Mouse (Mus musculus): ENCODE results near the gene Pidd1. TPM values are rescaled to one million over a fixed set of nuclear protein-coding genes. Genes with fewer than 3 reads are reported as not detected.

The Pidd1 gene
- polyA plus RNA-seq, 1 experiment, result 1.9 TPM

GRCm38 (mm10) chr7:141476226-141476980 lies 32.6 kb upstream of the Pidd1 start:
- Histone ChIP-seq H3K27me3 (ENCODE audit: control insufficient read depth, insufficient read depth, insufficient read length) (no peaks in the 10 kb centered on the region), H3K79me2 (ENCODE audit: control insufficient read depth, insufficient read depth) (peaks cover 68% of the 10 kb centered on the region), H3K4me3 (peak overlapping the region; percentile 80), H3K36me3 (ENCODE audit: control insufficient read depth, insufficient read depth) (peaks cover 11% of the 10 kb centered on the region), H3ac (ENCODE audit: control insufficient read depth, insufficient read length) (peak overlapping the region; percentile 72), H3K4me2 (ENCODE audit: low read depth) (peak overlapping the region; percentile 95)
- TF ChIP-seq MYOG (IDR thresholded peaks at IDR 0.05; ENCODE audit: control insufficient read depth in 1 of 3, insufficient read depth in 1 of 3, insufficient read length in 2 of 3, low read depth in 2 of 3) (peak in 1 of 3 experiments; percentile 49), SRF (IDR thresholded peaks at IDR 0.05; ENCODE audit: control insufficient read depth, insufficient read length, low read depth) (no peak), USF1 (IDR thresholded peaks at IDR 0.05; ENCODE audit: low read depth) (no peak), MYOD1 (IDR thresholded peaks at IDR 0.05; ENCODE audit: control insufficient read depth in 1 of 3, insufficient read length in 2 of 3, low read depth in 2 of 3) (peak in 1 of 3 experiments; percentile 16), POLR2AphosphoS2 (IDR thresholded peaks at IDR 0.05; ENCODE audit: insufficient read length, low read depth) (no peak), REST (IDR thresholded peaks at IDR 0.05; ENCODE audit: insufficient read depth, insufficient read length) (no peak), E2F4 (IDR thresholded peaks at IDR 0.05; ENCODE audit: insufficient read depth) (no peak), MAX (IDR thresholded peaks at IDR 0.05; ENCODE audit: low read depth) (no peak), POLR2A (IDR thresholded peaks at IDR 0.05; ENCODE audit: insufficient read length, low read depth) (peak; percentile 47), TCF3 (IDR thresholded peaks at IDR 0.05; ENCODE audit: insufficient read length, low read depth) (no peak), TCF12 (IDR thresholded peaks at IDR 0.05; ENCODE audit: insufficient read depth, poor library complexity, severe bottlenecking) (no peak), CEBPB (IDR thresholded peaks at IDR 0.05; ENCODE audit: insufficient read depth, poor library complexity, severe bottlenecking) (no peak)

GRCm38 (mm10) chr7:141475805-141476158 lies 32.0 kb upstream of the Pidd1 start:
- no peak for TF ChIP-seq MYOG (IDR thresholded peaks at IDR 0.05; ENCODE audit: control insufficient read depth in 1 of 3, insufficient read depth in 1 of 3, insufficient read length in 2 of 3, low read depth in 2 of 3)
- no peak for TF ChIP-seq POLR2AphosphoS2 (IDR thresholded peaks at IDR 0.05; ENCODE audit: insufficient read length, low read depth)
- no peak for TF ChIP-seq REST (IDR thresholded peaks at IDR 0.05; ENCODE audit: insufficient read depth, insufficient read length)
- TF ChIP-seq USF1 (IDR thresholded peaks at IDR 0.05; ENCODE audit: low read depth), result no peak
- no peak for TF ChIP-seq E2F4 (IDR thresholded peaks at IDR 0.05; ENCODE audit: insufficient read depth)
- TF ChIP-seq TCF12 (IDR thresholded peaks at IDR 0.05; ENCODE audit: insufficient read depth, poor library complexity, severe bottlenecking), result no peak
- TF ChIP-seq TCF3 (IDR thresholded peaks at IDR 0.05; ENCODE audit: insufficient read length, low read depth), result no peak
- no peak for TF ChIP-seq MAX (IDR thresholded peaks at IDR 0.05; ENCODE audit: low read depth)
- TF ChIP-seq SRF (IDR thresholded peaks at IDR 0.05; ENCODE audit: control insufficient read depth, insufficient read length, low read depth), result no peak
- no peak for TF ChIP-seq POLR2A (IDR thresholded peaks at IDR 0.05; ENCODE audit: insufficient read length, low read depth)
- no peak for TF ChIP-seq MYOD1 (IDR thresholded peaks at IDR 0.05; ENCODE audit: control insufficient read depth in 1 of 3, insufficient read length in 2 of 3, low read depth in 2 of 3)
- no peak for TF ChIP-seq CEBPB (IDR thresholded peaks at IDR 0.05; ENCODE audit: insufficient read depth, poor library complexity, severe bottlenecking)

GRCm38 (mm10) chr7:141475011-141475804 lies 31.4 kb upstream of the Pidd1 start, which contains the start of the genes Polr2l and Tspan4:
Gene Polr2l, minus strand, starts transcription at chr7:141475132.
Gene Tspan4, plus strand, starts transcription at chr7:141475240.
- peaks cover 68% of the 10 kb centered on the region for H3K79me2 ChIP-seq (ENCODE audit: control insufficient read depth, insufficient read depth)
- TF ChIP-seq MYOG (IDR thresholded peaks at IDR 0.05; ENCODE audit: control insufficient read depth in 1 of 3, insufficient read depth in 1 of 3, insufficient read length in 2 of 3, low read depth in 2 of 3), result peak in 2 of 3 experiments; percentile 70 to 78
- no peak for TF ChIP-seq MAX (IDR thresholded peaks at IDR 0.05; ENCODE audit: low read depth)
- TF ChIP-seq USF1 (IDR thresholded peaks at IDR 0.05; ENCODE audit: low read depth), result no peak
- peak; percentile 49 for TF ChIP-seq POLR2AphosphoS2 (IDR thresholded peaks at IDR 0.05; ENCODE audit: insufficient read length, low read depth)
- no peak for TF ChIP-seq SRF (IDR thresholded peaks at IDR 0.05; ENCODE audit: control insufficient read depth, insufficient read length, low read depth)
- TF ChIP-seq TCF12 (IDR thresholded peaks at IDR 0.05; ENCODE audit: insufficient read depth, poor library complexity, severe bottlenecking), result no peak
- peak; percentile 69 for TF ChIP-seq POLR2A (IDR thresholded peaks at IDR 0.05; ENCODE audit: insufficient read length, low read depth)
- peak in 2 of 3 experiments; percentile 37 to 75 for TF ChIP-seq MYOD1 (IDR thresholded peaks at IDR 0.05; ENCODE audit: control insufficient read depth in 1 of 3, insufficient read length in 2 of 3, low read depth in 2 of 3)
- H3K4me2 ChIP-seq (ENCODE audit: low read depth), result peak within 1 kb of the TSS; percentile 95
- H3K4me3 ChIP-seq, result peak within 1 kb of the TSS; percentile 80
- H3K27me3 ChIP-seq (ENCODE audit: control insufficient read depth, insufficient read depth, insufficient read length), result no peaks in the 10 kb centered on the region
- peaks cover 19% of the 10 kb centered on the region for H3K36me3 ChIP-seq (ENCODE audit: control insufficient read depth, insufficient read depth)
- H3ac ChIP-seq (ENCODE audit: control insufficient read depth, insufficient read length), result peak within 1 kb of the TSS; percentile 72

More at GRCm38 (mm10) chr7:141475805-141476158, 32.0 kb upstream of the Pidd1 start:
- peak overlapping the region; percentile 80 for H3K4me3 ChIP-seq
- H3K4me2 ChIP-seq (ENCODE audit: low read depth), result peak overlapping the region; percentile 95
- peaks cover 67% of the 10 kb centered on the region for H3K79me2 ChIP-seq (ENCODE audit: control insufficient read depth, insufficient read depth)
- peaks cover 16% of the 10 kb centered on the region for H3K36me3 ChIP-seq (ENCODE audit: control insufficient read depth, insufficient read depth)
- H3K27me3 ChIP-seq (ENCODE audit: control insufficient read depth, insufficient read depth, insufficient read length), result no peaks in the 10 kb centered on the region
- peak overlapping the region; percentile 72 for H3ac ChIP-seq (ENCODE audit: control insufficient read depth, insufficient read length)

- peak overlapping the region; percentile 92 for H3K4me2 ChIP-seq (ENCODE audit: low read depth)
- H3K79me2 ChIP-seq (ENCODE audit: control insufficient read depth, insufficient read depth), result peaks cover 69% of the 10 kb centered on the region
- peak overlapping the region; percentile 80 for H3K4me3 ChIP-seq
- no peaks in the 10 kb centered on the region for H3K27me3 ChIP-seq (ENCODE audit: control insufficient read depth, insufficient read depth, insufficient read length)
- no peak for TF ChIP-seq MAX (IDR thresholded peaks at IDR 0.05; ENCODE audit: low read depth)
- TF ChIP-seq REST (IDR thresholded peaks at IDR 0.05; ENCODE audit: insufficient read depth, insufficient read length), result no peak
- no peak for TF ChIP-seq CEBPB (IDR thresholded peaks at IDR 0.05; ENCODE audit: insufficient read depth, poor library complexity, severe bottlenecking)
- no peak for TF ChIP-seq E2F4 (IDR thresholded peaks at IDR 0.05; ENCODE audit: insufficient read depth)
- TF ChIP-seq MYOD1 (IDR thresholded peaks at IDR 0.05; ENCODE audit: control insufficient read depth in 1 of 3, insufficient read length in 2 of 3, low read depth in 2 of 3), result no peak
- no peak for TF ChIP-seq POLR2AphosphoS2 (IDR thresholded peaks at IDR 0.05; ENCODE audit: insufficient read length, low read depth)
- no peak for TF ChIP-seq USF1 (IDR thresholded peaks at IDR 0.05; ENCODE audit: low read depth)
- no peak for TF ChIP-seq POLR2A (IDR thresholded peaks at IDR 0.05; ENCODE audit: insufficient read length, low read depth)
- TF ChIP-seq MYOG (IDR thresholded peaks at IDR 0.05; ENCODE audit: control insufficient read depth in 1 of 3, insufficient read depth in 1 of 3, insufficient read length in 2 of 3, low read depth in 2 of 3), result no peak
- no peak for TF ChIP-seq SRF (IDR thresholded peaks at IDR 0.05; ENCODE audit: control insufficient read depth, insufficient read length, low read depth)
- no peak for TF ChIP-seq TCF12 (IDR thresholded peaks at IDR 0.05; ENCODE audit: insufficient read depth, poor library complexity, severe bottlenecking)
- TF ChIP-seq TCF3 (IDR thresholded peaks at IDR 0.05; ENCODE audit: insufficient read length, low read depth), result no peak
- peaks cover 19% of the 10 kb centered on the region for H3K36me3 ChIP-seq (ENCODE audit: control insufficient read depth, insufficient read depth)
- H3ac ChIP-seq (ENCODE audit: control insufficient read depth, insufficient read length), result peak overlapping the region; percentile 72
Measured at GRCm38 (mm10) chr7:141474160-141474559, 30.3 kb upstream of the Pidd1 start.
